Mouse (Mus musculus): ENCODE results near the gene Macrod2.

The Macrod2 gene

DNA sequence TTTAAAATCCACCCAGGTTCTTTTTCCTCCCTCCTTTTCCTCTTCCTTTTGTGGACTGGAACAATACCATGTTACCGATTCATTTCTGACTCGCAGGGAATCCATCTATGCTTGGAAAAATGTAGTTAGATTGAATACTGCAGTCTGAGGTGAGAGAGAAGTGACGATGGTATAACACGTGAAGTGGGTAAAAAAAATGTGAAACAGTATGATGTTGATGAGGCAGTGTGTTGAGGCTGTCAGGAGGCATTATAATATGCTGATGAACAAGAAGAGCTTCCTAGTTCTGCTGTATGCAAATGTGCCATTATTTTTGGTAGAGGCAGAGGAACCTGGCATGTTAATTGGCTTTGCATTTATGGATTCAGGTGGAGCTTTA, 662.3 kb downstream of the Macrod2 start:
- DNase-seq (ENCODE audit: low spot score in 2 of 2): no peak

GRCm38 (mm10) chr2:141073981-141074855, 679.1 kb downstream of the Macrod2 start:
- DNase-seq (ENCODE audit: low spot score in 2 of 2): no peak

DNA sequence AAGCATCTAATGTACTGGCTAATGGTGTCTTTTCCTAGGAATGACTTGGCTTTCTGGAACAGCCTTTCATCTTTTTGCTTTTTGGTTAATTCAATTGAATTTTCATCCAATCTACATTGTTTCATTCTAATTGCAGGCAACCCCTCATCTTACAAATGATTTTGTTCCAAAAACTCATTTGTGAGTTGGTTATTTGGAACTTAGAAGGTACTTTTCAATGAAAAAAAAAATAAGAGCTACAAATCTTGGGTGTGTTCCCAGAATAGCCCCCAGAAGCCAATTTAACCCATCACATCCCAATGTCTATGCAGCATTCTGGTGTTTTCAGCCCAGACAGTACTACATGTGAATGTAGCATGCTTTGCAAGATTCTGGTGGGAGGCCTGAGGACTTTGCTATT, 683.1 kb downstream of the Macrod2 start:
- no peak for DNase-seq (ENCODE audit: low spot score in 2 of 2)

DNA sequence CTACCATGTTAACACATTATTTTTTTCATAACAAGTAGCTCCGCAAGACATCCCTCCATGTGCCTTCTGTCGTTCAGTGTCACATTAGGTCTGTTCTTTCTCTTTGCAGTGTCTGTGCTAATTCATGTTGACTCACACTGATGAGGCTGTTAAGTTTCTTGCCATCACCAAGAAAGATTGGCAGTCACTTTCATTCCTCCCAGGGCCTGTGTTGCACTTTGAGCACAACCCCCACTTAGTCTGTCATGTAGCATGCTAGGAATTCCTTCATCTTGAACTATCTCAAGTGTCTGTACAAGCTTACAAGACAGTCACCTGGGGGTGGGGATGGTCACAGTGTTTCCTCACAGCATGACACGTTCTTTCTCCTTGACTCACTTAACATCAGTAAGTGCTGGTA, 696.2 kb downstream of the Macrod2 start:
- DNase-seq (ENCODE audit: low spot score in 2 of 2): no peak

GRCm38 (mm10) chr2:141117579-141117978, 722.5 kb downstream of the Macrod2 start:
- DNase-seq (ENCODE audit: low spot score in 2 of 2): no peak

DNA sequence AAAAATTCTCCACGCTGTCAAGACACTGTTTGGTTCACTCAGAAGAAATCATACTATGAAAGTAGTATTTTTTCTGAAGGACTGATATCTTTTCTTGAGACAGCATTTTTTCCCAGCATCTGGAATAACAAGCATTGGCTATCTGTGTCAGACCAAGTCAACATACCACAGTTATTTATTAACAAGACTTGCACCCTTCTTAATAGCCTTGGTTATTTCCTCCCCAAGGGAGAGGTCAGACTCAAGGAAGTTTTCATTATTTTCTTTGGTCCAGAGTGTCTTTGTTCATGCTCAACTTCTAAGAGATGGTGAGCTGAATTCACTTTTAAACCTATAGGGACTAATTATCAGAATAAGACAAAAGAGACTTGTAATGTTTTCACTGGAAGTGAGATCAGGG, 728.8 kb downstream of the Macrod2 start:
- DNase-seq (ENCODE audit: low spot score in 2 of 2): no peak

GRCm38 (mm10) chr2:141125638-141126037, 730.5 kb downstream of the Macrod2 start:
- DNase-seq (ENCODE audit: low spot score in 2 of 2): no peak

- no peak for DNase-seq (ENCODE audit: low spot score in 2 of 2)
Observed at GRCm38 (mm10) chr2:141142266-141142665, 747.2 kb downstream of the Macrod2 start.

GRCm38 (mm10) chr2:141152011-141152772, 757.1 kb downstream of the Macrod2 start:
- no peak for DNase-seq (ENCODE audit: low spot score in 2 of 2)

- no peak for DNase-seq (ENCODE audit: low spot score in 2 of 2)
Observed at GRCm38 (mm10) chr2:141155972-141156371, 760.9 kb downstream of the Macrod2 start.

- DNase-seq (ENCODE audit: low spot score in 2 of 2): no peak
Observed at GRCm38 (mm10) chr2:141156979-141157593, 762.0 kb downstream of the Macrod2 start.

- no peak for DNase-seq (ENCODE audit: low spot score in 2 of 2)
Observed at GRCm38 (mm10) chr2:141158161-141158560, 763.1 kb downstream of the Macrod2 start.

DNA sequence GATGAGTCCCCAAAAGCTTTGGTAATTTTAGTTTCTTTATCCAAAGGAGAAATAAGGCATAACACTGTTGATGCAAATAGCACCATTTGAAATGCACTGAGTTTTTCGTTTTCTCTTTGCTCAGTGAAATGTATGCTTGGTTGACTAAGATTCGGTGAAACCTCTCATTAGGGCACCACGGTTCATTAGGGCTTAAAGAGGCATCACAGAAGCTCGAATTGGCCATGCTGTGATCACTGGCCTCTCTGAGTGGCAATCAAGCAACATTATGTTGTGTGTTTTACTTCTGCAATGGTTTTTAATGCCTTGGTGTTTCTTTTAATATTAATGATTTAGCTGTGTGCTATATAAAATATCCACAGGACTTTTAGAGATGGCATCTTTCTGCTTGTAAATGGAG, 768.8 kb downstream of the Macrod2 start:
- no peak for DNase-seq (ENCODE audit: low spot score in 2 of 2)

GRCm38 (mm10) chr2:141169586-141169985, 774.5 kb downstream of the Macrod2 start:
- no peak for DNase-seq (ENCODE audit: low spot score in 2 of 2)

GRCm38 (mm10) chr2:141173167-141173566, 778.1 kb downstream of the Macrod2 start:
- DNase-seq (ENCODE audit: low spot score in 2 of 2): no peak

GRCm38 (mm10) chr2:141173607-141174006, 778.5 kb downstream of the Macrod2 start:
- no peak for DNase-seq (ENCODE audit: low spot score in 2 of 2)

DNA sequence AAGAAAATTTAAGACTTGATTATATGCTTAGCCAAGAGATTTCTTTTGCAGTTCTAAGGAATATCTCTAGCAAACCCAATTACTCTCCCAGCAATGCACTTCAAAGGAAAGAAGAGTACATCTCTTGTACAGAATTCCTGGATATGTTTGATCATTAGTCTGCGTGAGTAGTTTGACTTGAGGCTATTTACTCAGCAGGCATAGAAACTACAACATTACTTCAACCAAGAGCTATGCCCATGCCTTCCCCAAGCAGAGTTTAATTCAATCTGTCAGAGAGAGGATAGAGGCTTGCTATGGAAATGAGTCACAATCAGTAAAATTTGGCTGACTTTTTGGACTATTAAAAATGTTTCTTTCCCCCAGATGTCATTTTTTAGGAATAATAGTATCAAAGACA, 785.5 kb downstream of the Macrod2 start:
- DNase-seq (ENCODE audit: low spot score in 2 of 2): no peak

GRCm38 (mm10) chr2:141182034-141182759, 787.1 kb downstream of the Macrod2 start:
- DNase-seq (ENCODE audit: low spot score in 2 of 2): no peak

- DNase-seq (ENCODE audit: low spot score in 2 of 2): no peak
Observed at GRCm38 (mm10) chr2:141194476-141194875, 799.4 kb downstream of the Macrod2 start.

- no peak for DNase-seq (ENCODE audit: low spot score in 2 of 2)
Observed at GRCm38 (mm10) chr2:141200481-141200880, 805.4 kb downstream of the Macrod2 start.

GRCm38 (mm10) chr2:141201303-141202014, 806.4 kb downstream of the Macrod2 start:
- no peak for DNase-seq (ENCODE audit: low spot score in 2 of 2)

Data from frontal cortex, postnatal 36 days (tissue).